Mouse (Mus musculus): Measurements from ENCODE around the gene Tbc1d22b.

DNA sequence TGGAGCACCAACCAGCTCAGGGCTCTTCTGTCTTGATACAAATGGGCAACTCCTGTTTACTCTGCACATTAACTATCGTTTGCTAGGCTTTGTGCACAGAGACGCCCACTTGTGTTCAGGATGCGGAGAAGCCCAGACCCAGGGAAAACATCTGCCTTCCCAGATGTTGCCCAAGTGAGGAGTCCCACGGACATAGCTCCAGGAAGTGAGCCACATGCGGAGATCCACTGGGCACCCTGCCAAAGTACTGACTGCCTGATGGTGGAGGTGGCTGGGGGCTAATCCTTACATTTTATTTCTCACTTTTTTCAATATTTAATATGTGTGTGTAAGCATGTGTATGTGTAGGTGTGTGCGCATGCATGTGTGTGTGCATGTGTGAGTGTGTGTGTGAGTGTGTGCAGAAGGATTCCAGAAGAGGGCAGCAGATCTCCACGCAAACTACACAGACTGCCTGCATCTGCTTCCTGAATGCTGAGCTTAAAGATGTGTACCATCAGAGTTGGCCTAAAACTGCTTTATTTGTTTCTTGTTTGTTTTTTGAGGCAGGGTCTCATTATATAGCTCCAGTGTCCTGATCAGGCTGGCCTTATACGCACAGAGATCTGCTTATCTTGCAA lies 20.9 kb upstream of the Tbc1d22b start:
- no peak for TF ChIP-seq GATA1 (IDR thresholded peaks at IDR 0.05; ENCODE audit: borderline replicate concordance, low read length)
- TF ChIP-seq FLI1 (IDR thresholded peaks at IDR 0.05; ENCODE audit: low read length) = no peak
